Mouse (Mus musculus) thymus, adult 2 months (tissue): ENCODE data around the gene Wdr31.

Experiments
- CTCF ChIP-seq: fragments of 200-500 bp; IDR thresholded peaks from 2 replicates; pipeline ENCODE4 v1.5.1; 2012; ENCODE audit warnings: mild to moderate bottlenecking, control low read depth, low read length, moderate library complexity, borderline replicate concordance; ENCODE audit not compliant: control insufficient read depth, poor library complexity, insufficient read depth; ENCODE audit errors: extremely low read depth
- POLR2A ChIP-seq: fragments of 200-500 bp; IDR thresholded peaks from 2 replicates; pipeline ENCODE4 v1.6.1; 2012; ENCODE audit warnings: mild to moderate bottlenecking, low read length, control low read depth, moderate library complexity; ENCODE audit not compliant: control insufficient read depth, poor library complexity, insufficient read depth; ENCODE audit errors: extremely low read depth

GRCm38 (mm10) chr4:62519849-62520233 lies 49.1 kb upstream of the Wdr31 start, which contains the start of gene Alad:
- TF ChIP-seq CTCF (0 out of 2 replicates have a peak, but pooled peaks have one; percentile 27), POLR2A (no peak)
